Mouse (Mus musculus): ENCODE data around the gene Gdf1.

- TF ChIP-seq ZC3H11A (IDR thresholded peaks at IDR 0.05; ENCODE audit: borderline replicate concordance, low read depth, low read length) (no peak), HCFC1 (IDR thresholded peaks at IDR 0.05; ENCODE audit: borderline replicate concordance, insufficient read depth, low read length) (no peak), ZNF384 (IDR thresholded peaks at IDR 0.05; ENCODE audit: low read depth, low read length) (no peak), CHD2 (IDR thresholded peaks at IDR 0.05; ENCODE audit: low read depth, low read length) (no peak), MAFK (IDR thresholded peaks at IDR 0.05; ENCODE audit: insufficient read depth, low read depth, low read length) (no peak)
Observed at GRCm38 (mm10) chr8:70343076-70343475, 13.5 kb downstream of the Gdf1 start.
